Mouse (Mus musculus): Measurements from ENCODE around the gene Perp. TPM values are rescaled to one million over a fixed set of nuclear protein-coding genes. Genes with fewer than 3 reads are reported as not detected.
A peak's percentile ranks its signal among the peaks of the same experiment; 100 is the strongest.

Gene Perp
- polyA plus RNA-seq (2016; fragmentation: Nextera tagmentation; extraction: Ambion mirVana) = 51.5 and 89.4 TPM in 2 replicates

GRCm38 (mm10) chr10:18844441-18845286 is at the start of gene Perp:
TSS of gene Perp (plus strand) at chr10:18845020.
- peak; percentile 83 for DNase-seq (ENCODE audit: low spot score)
- WGBS = 3% methylated on average over 54 of the region's 54 CpGs
- Histone ChIP-seq H3K36me3 (no peaks in the 10 kb centered on the region), H3K4me1 (peaks cover 21% of the 10 kb centered on the region; the same call in 1 of the 2 replicates), H3K4me3 (peak within 1 kb of the TSS; percentile 70), H3K27me3 (ENCODE audit: insufficient read depth, poor library complexity, severe bottlenecking) (peaks cover 37% of the 10 kb centered on the region), H3K9me3 (no peaks in the 10 kb centered on the region), H3K27ac (peak within 1 kb of the TSS; percentile 89)

GRCm38 (mm10) chr10:18811751-18812150 is 33.1 kb upstream of the Perp start:
- H3K36me3 ChIP-seq = no peaks in the 10 kb centered on the region
- H3K4me3 ChIP-seq = no peak overlapping the region
- peaks cover 7% of the 10 kb centered on the region; the same call in 1 of the 2 replicates for H3K27me3 ChIP-seq (ENCODE audit: insufficient read depth, poor library complexity, severe bottlenecking)
- peaks cover 22% of the 10 kb centered on the region for H3K4me1 ChIP-seq
- WGBS = 52% methylated on average over 2 of the region's 2 CpGs
- H3K27ac ChIP-seq = no peak overlapping the region; the same call in 1 of the 2 replicates
- no peaks in the 10 kb centered on the region for H3K9me3 ChIP-seq
- DNase-seq (ENCODE audit: low spot score) = no peak

GRCm38 (mm10) chr10:18816560-18816959 is 28.3 kb upstream of the Perp start:
- 25% methylated on average over 5 of the region's 5 CpGs for WGBS
- Histone ChIP-seq H3K27me3 (ENCODE audit: insufficient read depth, poor library complexity, severe bottlenecking) (peaks cover 7% of the 10 kb centered on the region; the same call in 1 of the 2 replicates), H3K9me3 (no peaks in the 10 kb centered on the region), H3K27ac (no peak overlapping the region), H3K36me3 (no peaks in the 10 kb centered on the region), H3K4me1 (peaks cover 28% of the 10 kb centered on the region), H3K4me3 (no peak overlapping the region)
- DNase-seq (ENCODE audit: low spot score) = peak; percentile 88

GRCm38 (mm10) chr10:18825143-18825542 is 19.7 kb upstream of the Perp start:
- Histone ChIP-seq H3K4me1 (no peaks in the 10 kb centered on the region), H3K27ac (no peak overlapping the region), H3K27me3 (ENCODE audit: insufficient read depth, poor library complexity, severe bottlenecking) (no peaks in the 10 kb centered on the region), H3K9me3 (no peaks in the 10 kb centered on the region), H3K4me3 (no peak overlapping the region), H3K36me3 (no peaks in the 10 kb centered on the region)
- no peak for DNase-seq (ENCODE audit: low spot score)

- Histone ChIP-seq H3K36me3 (no peaks in the 10 kb centered on the region), H3K9me3 (no peaks in the 10 kb centered on the region), H3K4me1 (no peaks in the 10 kb centered on the region), H3K27me3 (ENCODE audit: insufficient read depth, poor library complexity, severe bottlenecking) (no peaks in the 10 kb centered on the region), H3K27ac (no peak overlapping the region), H3K4me3 (no peak overlapping the region)
- DNase-seq (ENCODE audit: low spot score) = no peak
- 71% methylated on average over 2 of the region's 2 CpGs for WGBS
Measured at GRCm38 (mm10) chr10:18826107-18826506, 18.7 kb upstream of the Perp start.

- no peaks in the 10 kb centered on the region for H3K9me3 ChIP-seq
- H3K27me3 ChIP-seq (ENCODE audit: insufficient read depth, poor library complexity, severe bottlenecking) = no peaks in the 10 kb centered on the region
- H3K27ac ChIP-seq = no peak overlapping the region
- no peak for DNase-seq (ENCODE audit: low spot score)
- H3K36me3 ChIP-seq = no peaks in the 10 kb centered on the region
- 31% methylated on average over 2 of the region's 2 CpGs for WGBS
- no peaks in the 10 kb centered on the region for H3K4me1 ChIP-seq
- H3K4me3 ChIP-seq = no peak overlapping the region
Measured at GRCm38 (mm10) chr10:18827936-18828335, 16.9 kb upstream of the Perp start.

GRCm38 (mm10) chr10:18830359-18830758 is 14.5 kb upstream of the Perp start:
- WGBS = 79% methylated on average over 4 of the region's 4 CpGs
- DNase-seq (ENCODE audit: low spot score) = no peak

GRCm38 (mm10) chr10:18831823-18832222 is 13.0 kb upstream of the Perp start:
- DNase-seq (ENCODE audit: low spot score) = no peak
- Histone ChIP-seq H3K4me1 (no peaks in the 10 kb centered on the region), H3K9me3 (no peaks in the 10 kb centered on the region), H3K36me3 (no peaks in the 10 kb centered on the region), H3K27ac (no peak overlapping the region), H3K4me3 (no peak overlapping the region), H3K27me3 (ENCODE audit: insufficient read depth, poor library complexity, severe bottlenecking) (no peaks in the 10 kb centered on the region)
- WGBS = 35% methylated on average over 7 of the region's 7 CpGs

More at GRCm38 (mm10) chr10:18830359-18830758, 14.5 kb upstream of the Perp start:
- H3K4me1 ChIP-seq = no peaks in the 10 kb centered on the region
- H3K4me3 ChIP-seq = no peak overlapping the region
- H3K27ac ChIP-seq = no peak overlapping the region
- H3K9me3 ChIP-seq = no peaks in the 10 kb centered on the region
- no peaks in the 10 kb centered on the region for H3K36me3 ChIP-seq
- H3K27me3 ChIP-seq (ENCODE audit: insufficient read depth, poor library complexity, severe bottlenecking) = no peaks in the 10 kb centered on the region

- WGBS = 53% methylated on average over 2 of the region's 2 CpGs
Measured at GRCm38 (mm10) chr10:18834389-18834788, 10.4 kb upstream of the Perp start.

GRCm38 (mm10) chr10:18835684-18836479 is 8.9 kb upstream of the Perp start:
- WGBS = 46% methylated on average over 6 of the region's 6 CpGs
- Histone ChIP-seq H3K4me1 (no peaks in the 10 kb centered on the region; the same call in 1 of the 2 replicates), H3K36me3 (no peaks in the 10 kb centered on the region), H3K27me3 (ENCODE audit: insufficient read depth, poor library complexity, severe bottlenecking) (no peaks in the 10 kb centered on the region), H3K27ac (no peak overlapping the region), H3K4me3 (no peak overlapping the region), H3K9me3 (no peaks in the 10 kb centered on the region)
- DNase-seq (ENCODE audit: low spot score) = no peak

More at GRCm38 (mm10) chr10:18834389-18834788, 10.4 kb upstream of the Perp start:
- H3K9me3 ChIP-seq = no peaks in the 10 kb centered on the region
- no peaks in the 10 kb centered on the region for H3K27me3 ChIP-seq (ENCODE audit: insufficient read depth, poor library complexity, severe bottlenecking)
- no peak overlapping the region for H3K27ac ChIP-seq
- no peak for DNase-seq (ENCODE audit: low spot score)
- no peaks in the 10 kb centered on the region for H3K36me3 ChIP-seq
- no peaks in the 10 kb centered on the region for H3K4me1 ChIP-seq
- no peak overlapping the region for H3K4me3 ChIP-seq

- H3K4me1 ChIP-seq = peaks cover 3% of the 10 kb centered on the region; the same call in 1 of the 2 replicates
- no peak overlapping the region for H3K27ac ChIP-seq
- WGBS = 40% methylated on average over 4 of the region's 4 CpGs
- DNase-seq (ENCODE audit: low spot score) = peak; percentile 80
- no peaks in the 10 kb centered on the region for H3K9me3 ChIP-seq
- H3K27me3 ChIP-seq (ENCODE audit: insufficient read depth, poor library complexity, severe bottlenecking) = peaks cover 18% of the 10 kb centered on the region
- no peaks in the 10 kb centered on the region for H3K36me3 ChIP-seq
- H3K4me3 ChIP-seq = no peak overlapping the region
Measured at GRCm38 (mm10) chr10:18839530-18839929, 5.3 kb upstream of the Perp start.

GRCm38 (mm10) chr10:18840736-18841135 is 4.1 kb upstream of the Perp start:
- Histone ChIP-seq H3K4me3 (no peak overlapping the region), H3K27ac (no peak overlapping the region), H3K27me3 (ENCODE audit: insufficient read depth, poor library complexity, severe bottlenecking) (peaks cover 28% of the 10 kb centered on the region), H3K36me3 (no peaks in the 10 kb centered on the region), H3K9me3 (no peaks in the 10 kb centered on the region), H3K4me1 (peaks cover 12% of the 10 kb centered on the region; the same call in 1 of the 2 replicates)
- DNase-seq (ENCODE audit: low spot score) = no peak
- WGBS = 63% methylated on average over 4 of the region's 4 CpGs

GRCm38 (mm10) chr10:18845287-18845662 is 455 bp downstream of the Perp start:
- H3K9me3 ChIP-seq = no peaks in the 10 kb centered on the region
- H3K4me1 ChIP-seq = peaks cover 21% of the 10 kb centered on the region; the same call in 1 of the 2 replicates
- peaks cover 37% of the 10 kb centered on the region for H3K27me3 ChIP-seq (ENCODE audit: insufficient read depth, poor library complexity, severe bottlenecking)
- H3K4me3 ChIP-seq = peak overlapping the region; percentile 70
- H3K27ac ChIP-seq = peak overlapping the region; percentile 89
- DNase-seq (ENCODE audit: low spot score) = peak; percentile 78
- no peaks in the 10 kb centered on the region for H3K36me3 ChIP-seq
- 5% methylated on average over 18 of the region's 18 CpGs for WGBS
